Mouse (Mus musculus) forebrain, embryonic 14.5 days (tissue): Measurements from ENCODE around the gene Pitpnc1. TPM values are rescaled to one million over a fixed set of nuclear protein-coding genes. Genes with fewer than 3 reads are reported as not detected.

Experiments used
- ATAC-seq: fragments of 200-750 bp; cut with Nextera tagmentation; 2 replicates; pipeline ENCODE4 v1.8.0; 2017; ENCODE audit warnings: mild to moderate bottlenecking, moderate library complexity
- DNase-seq: peaks from one replicate; pipeline ENCODE4 v3.0.0-alpha.2; 2015; ENCODE audit warnings: low spot score
- H3K27ac ChIP-seq: fragments of 300-500 bp; sonication (generic); 2 replicates; pipeline ENCODE4 v1.5.1; 2014; ENCODE audit warnings: low read depth, mild to moderate bottlenecking, control low read depth, low read length, moderate library complexity
- H3K27me3 ChIP-seq: fragments of 300-500 bp; sonication (generic); replicated peaks from 2 replicates; pipeline ENCODE4 v1.6.1; 2014; ENCODE audit warnings: low read length, control low read depth, mixed read lengths; ENCODE audit not compliant: control insufficient read depth, insufficient read depth
- H3K36me3 ChIP-seq: fragments of 300-500 bp; sonication (generic); 2 replicates; pipeline ENCODE4 v1.6.1; 2014; ENCODE audit warnings: low read length, control low read depth; ENCODE audit not compliant: control insufficient read depth, insufficient read depth
- H3K4me1 ChIP-seq: fragments of 300-500 bp; sonication (generic); 2 replicates; pipeline ENCODE4 v1.6.1; 2014; ENCODE audit warnings: antibody characterized with exemption, low read length, control low read depth; ENCODE audit not compliant: control insufficient read depth, insufficient read depth
- H3K4me2 ChIP-seq: fragments of 300-500 bp; sonication (generic); 2 replicates; pipeline ENCODE4 v1.6.1; 2014; ENCODE audit warnings: mild to moderate bottlenecking, control low read depth, low read length
- H3K4me3 ChIP-seq: fragments of 300-500 bp; sonication (generic); 2 replicates; pipeline ENCODE4 v1.5.1; 2014; ENCODE audit warnings: low read depth, low read length, control low read depth
- H3K9ac ChIP-seq: fragments of 300-500 bp; sonication (generic); 2 replicates; pipeline ENCODE4 v1.6.1; 2014; ENCODE audit warnings: mild to moderate bottlenecking, low read length, control low read depth, moderate library complexity
- H3K9me3 ChIP-seq: fragments of 300-500 bp; sonication (generic); replicated peaks from 2 replicates; pipeline ENCODE4 v1.6.1; 2016; ENCODE audit warnings: low read length, control low read depth, mixed read lengths; ENCODE audit not compliant: control insufficient read depth
- WGBS: fragments of 180-500 bp; shearing (Covaris S2); extraction: QIAGEN DNeasy Blood & Tissue Kit; methylation state at CpG from one replicate; pipeline ENCODE4 v1.1.7; 2014; 5-methylcytosine and 5-hydroxymethylcytosine counted together
- polyA plus RNA-seq: library from polyadenylated mRNA; unstranded; fragments of >200 nt; fragmentation: Nextera tagmentation; extraction: Ambion mirVana; gene quantifications from 2 replicates; pipeline ENCODE4 v1.2.1, GENCODE M21; 2014

Pitpnc1 gene
- polyA plus RNA-seq, 1 experiment from 2014 or later = 31.4 TPM

DNA sequence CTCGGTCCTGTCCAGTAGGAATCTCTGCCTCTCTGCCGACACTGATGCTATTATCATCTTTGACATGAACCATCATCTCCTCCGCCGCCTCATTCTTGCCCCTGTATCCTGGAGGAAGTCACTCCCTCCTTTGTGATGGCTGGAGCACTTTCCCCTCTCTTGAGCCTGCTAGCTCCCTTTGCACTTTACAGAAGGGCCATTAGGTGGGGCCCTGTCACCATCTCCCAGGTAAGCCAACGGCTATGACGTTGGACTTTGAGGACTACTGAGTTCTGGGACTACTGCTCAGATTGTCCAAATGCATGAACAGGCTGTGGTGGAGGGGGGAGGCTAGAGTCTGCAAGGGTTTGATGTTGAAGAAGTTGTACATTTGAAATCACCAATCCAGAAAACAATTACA lies 194.6 kb downstream of the Pitpnc1 start:
- peak; percentile 55; the same call in 1 of the 2 replicates for ATAC-seq

DNA sequence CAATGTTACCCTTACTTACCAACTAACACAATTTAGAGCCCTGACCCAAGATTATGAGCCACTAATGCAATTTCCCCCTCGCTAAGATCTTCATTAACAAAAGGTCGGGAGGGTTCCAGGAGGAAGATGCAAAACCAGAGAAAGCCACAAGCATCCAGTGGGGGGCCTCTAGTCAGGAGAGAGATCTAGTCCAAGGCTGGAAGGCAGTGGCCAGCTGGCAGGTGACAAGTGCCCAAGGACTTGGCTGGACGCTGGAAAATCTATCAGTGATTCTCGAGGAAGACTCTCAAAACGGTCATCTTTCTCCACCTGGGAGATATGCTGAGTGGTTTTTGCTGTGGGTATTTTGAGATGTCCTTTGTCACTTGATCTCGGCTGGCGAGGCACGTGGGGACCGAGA lies 196.3 kb downstream of the Pitpnc1 start:
- no peaks in the 10 kb centered on the region for H3K9me3 ChIP-seq
- no peak overlapping the region for H3K9ac ChIP-seq
- 77% methylated on average over 9 of the region's 9 CpGs for WGBS
- DNase-seq = no peak
- H3K27me3 ChIP-seq = no peaks in the 10 kb centered on the region
- peaks cover 8% of the 10 kb centered on the region for H3K4me1 ChIP-seq
- H3K4me2 ChIP-seq = no peak overlapping the region
- H3K27ac ChIP-seq = no peak overlapping the region
- no peak overlapping the region for H3K4me3 ChIP-seq
- ATAC-seq = no peak
- no peaks in the 10 kb centered on the region for H3K36me3 ChIP-seq

More for the DNA sequence above, 194.6 kb downstream of the Pitpnc1 start:
- no peaks in the 10 kb centered on the region for H3K27me3 ChIP-seq
- peak; percentile 57 for DNase-seq
- H3K4me3 ChIP-seq = no peak overlapping the region
- no peaks in the 10 kb centered on the region for H3K9me3 ChIP-seq
- no peaks in the 10 kb centered on the region for H3K36me3 ChIP-seq
- H3K4me2 ChIP-seq = no peak overlapping the region
- H3K9ac ChIP-seq = no peak overlapping the region
- H3K4me1 ChIP-seq = peaks cover 16% of the 10 kb centered on the region
- WGBS = 24% methylated on average over 6 of the region's 6 CpGs
- no peak overlapping the region for H3K27ac ChIP-seq

DNA sequence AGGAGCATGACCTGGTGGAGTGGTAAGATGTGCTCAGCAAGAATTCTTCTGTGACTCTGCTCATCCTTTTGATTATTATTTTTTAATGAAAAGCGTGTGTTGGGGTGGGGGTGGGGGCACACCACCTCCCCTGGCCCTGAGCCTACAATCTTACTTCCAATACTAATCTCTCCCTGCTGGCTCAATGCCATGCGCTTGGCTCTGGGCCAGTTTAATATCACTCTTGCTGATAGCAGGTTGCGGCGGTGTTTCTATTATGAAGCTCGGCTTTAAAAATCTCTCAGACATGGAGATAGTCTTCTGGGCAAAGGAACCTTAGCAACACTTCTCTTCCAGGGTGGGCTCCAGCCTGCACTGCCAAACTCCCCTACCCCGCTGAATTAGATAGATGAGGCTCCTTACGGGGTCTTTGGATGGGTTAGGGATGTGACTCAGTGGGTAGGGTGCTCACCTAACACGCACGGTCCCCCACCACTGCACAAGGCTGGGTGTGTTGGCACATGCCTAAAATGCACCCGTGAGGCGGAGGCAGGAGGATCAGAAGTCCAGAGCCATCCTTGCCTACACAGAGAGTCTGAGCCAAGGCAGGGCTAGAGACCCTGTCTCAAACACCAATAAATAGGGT lies 198.0 kb downstream of the Pitpnc1 start:
- Histone ChIP-seq H3K9ac (no peak overlapping the region), H3K4me2 (no peak overlapping the region), H3K4me3 (no peak overlapping the region), H3K27me3 (no peaks in the 10 kb centered on the region), H3K27ac (peak overlapping the region; percentile 55; the same call in 1 of the 2 replicates), H3K4me1 (peaks cover 8% of the 10 kb centered on the region), H3K9me3 (0 out of 2 replicates have a peak, but pooled peaks cover 5% of the 10 kb centered on the region), H3K36me3 (no peaks in the 10 kb centered on the region)
- ATAC-seq = peak; percentile 46; the same call in 1 of the 2 replicates
- peak; percentile 78 for DNase-seq
- WGBS = 67% methylated on average over 11 of the region's 11 CpGs

DNA sequence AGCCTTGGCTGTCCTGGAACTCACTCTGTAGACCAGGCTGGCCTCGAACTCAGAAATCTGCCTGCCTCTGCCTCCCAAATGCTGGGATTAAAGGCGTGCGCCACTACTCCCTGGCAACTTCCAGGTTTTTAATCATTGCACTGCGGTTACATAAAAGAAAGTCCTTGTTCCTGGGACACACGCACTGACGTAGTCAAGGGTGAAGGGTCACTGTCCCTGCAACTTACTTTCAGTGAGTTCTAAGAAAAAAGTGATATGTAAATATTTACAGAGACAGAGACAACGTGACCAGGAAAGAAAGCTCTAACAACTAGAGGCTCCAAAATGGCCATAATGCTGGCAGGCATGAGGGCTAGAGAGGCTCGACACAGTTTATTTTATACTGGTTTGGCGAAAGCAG lies 199.9 kb downstream of the Pitpnc1 start:
- Histone ChIP-seq H3K36me3 (no peaks in the 10 kb centered on the region), H3K27ac (no peak overlapping the region), H3K9me3 (0 out of 2 replicates have a peak, but pooled peaks cover 5% of the 10 kb centered on the region), H3K9ac (no peak overlapping the region), H3K27me3 (no peaks in the 10 kb centered on the region), H3K4me3 (no peak overlapping the region), H3K4me1 (peaks cover 8% of the 10 kb centered on the region), H3K4me2 (no peak overlapping the region)
- DNase-seq (no peak), ATAC-seq (no peak)
- WGBS = 95% methylated on average over 9 of the region's 9 CpGs

DNA sequence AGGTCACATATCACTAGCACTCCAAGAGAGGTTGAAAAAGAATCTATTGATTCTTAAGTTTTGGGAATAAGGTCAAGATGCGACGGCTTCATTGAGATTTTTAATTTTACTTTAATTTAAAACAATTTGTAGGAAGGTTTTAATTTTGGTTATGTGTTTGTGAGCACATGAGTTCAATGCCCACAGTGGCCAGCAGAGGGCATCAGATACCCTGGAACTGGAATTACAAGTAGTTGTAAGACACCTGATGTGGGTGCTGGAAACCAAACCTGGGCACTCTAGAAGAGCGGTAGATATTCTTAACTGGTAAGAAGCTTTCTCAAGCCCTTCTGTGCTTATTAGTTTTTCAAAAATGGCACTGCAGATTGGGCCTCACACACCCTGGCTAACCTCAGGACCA lies 203.0 kb downstream of the Pitpnc1 start:
- Histone ChIP-seq H3K4me2 (no peak overlapping the region), H3K9me3 (0 out of 2 replicates have a peak, but pooled peaks cover 5% of the 10 kb centered on the region), H3K27ac (no peak overlapping the region), H3K9ac (no peak overlapping the region), H3K4me3 (no peak overlapping the region), H3K4me1 (peaks cover 10% of the 10 kb centered on the region), H3K27me3 (no peaks in the 10 kb centered on the region), H3K36me3 (no peaks in the 10 kb centered on the region)
- DNase-seq (no peak), ATAC-seq (no peak)
- 97% methylated on average over 3 of the region's 3 CpGs for WGBS

DNA sequence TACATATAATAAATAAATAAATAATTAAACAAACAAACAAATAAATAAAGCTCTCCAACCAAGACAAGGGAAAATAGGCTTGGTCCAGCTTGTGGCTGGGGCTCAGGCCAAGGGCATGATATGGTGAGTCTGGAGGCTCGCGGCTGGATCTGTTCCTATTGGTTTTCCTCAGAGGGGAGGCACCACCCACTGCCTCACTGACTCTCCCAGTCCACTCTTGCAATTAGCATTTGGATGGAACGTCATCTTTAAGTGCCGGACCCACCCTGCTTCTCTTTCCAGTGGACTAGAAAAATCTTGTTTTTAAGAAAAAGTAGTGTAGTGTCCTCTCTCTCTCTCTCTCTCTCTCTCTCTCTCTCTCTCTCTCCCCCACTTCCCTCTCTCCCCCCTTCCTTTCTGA lies 204.6 kb downstream of the Pitpnc1 start:
- Histone ChIP-seq H3K4me3 (no peak overlapping the region), H3K9me3 (0 out of 2 replicates have a peak, but pooled peaks cover 5% of the 10 kb centered on the region), H3K27me3 (no peaks in the 10 kb centered on the region), H3K27ac (no peak overlapping the region), H3K9ac (no peak overlapping the region), H3K4me2 (no peak overlapping the region), H3K36me3 (no peaks in the 10 kb centered on the region), H3K4me1 (peaks cover 5% of the 10 kb centered on the region; the same call in 1 of the 2 replicates)
- WGBS = 88% methylated on average over 4 of the region's 4 CpGs
- ATAC-seq (no peak), DNase-seq (no peak)

DNA sequence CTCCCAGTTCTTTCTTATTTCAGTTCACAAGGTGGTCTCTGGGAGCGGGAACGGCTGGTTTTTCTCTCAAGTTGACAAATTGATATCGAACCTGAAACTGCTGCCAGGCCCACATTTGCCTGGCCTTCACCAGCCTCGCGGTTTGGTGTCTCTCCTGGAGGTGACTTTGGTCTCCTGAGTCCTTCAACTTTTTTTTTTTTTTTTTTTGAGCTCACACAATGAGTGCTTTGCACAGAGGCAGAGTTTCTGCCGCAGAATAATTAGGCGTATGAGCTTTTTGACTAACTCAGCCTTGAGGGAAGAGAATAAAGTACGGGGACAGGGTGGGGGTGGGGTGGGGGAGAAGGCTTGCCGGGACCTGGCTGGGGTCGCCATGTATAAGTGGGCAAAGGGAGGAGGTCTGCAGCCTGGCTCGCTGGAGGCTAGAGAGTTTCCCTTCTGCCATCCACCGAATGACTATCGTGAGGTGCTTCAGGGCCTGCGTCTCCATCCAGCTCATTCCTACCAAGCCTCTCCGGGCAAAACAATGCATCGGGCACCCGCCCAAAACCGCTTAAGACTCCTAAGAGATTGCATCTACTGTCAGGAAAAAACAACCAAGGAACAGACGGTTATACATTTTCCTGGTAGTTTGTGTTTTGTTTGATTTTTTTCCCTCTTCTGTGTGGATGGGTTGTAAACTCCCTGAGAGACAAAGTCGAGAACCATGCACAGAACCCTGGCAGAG lies 205.4 kb downstream of the Pitpnc1 start:
- no peak for ATAC-seq
- peak; percentile 41 for DNase-seq
- H3K4me2 ChIP-seq = no peak overlapping the region
- no peaks in the 10 kb centered on the region for H3K36me3 ChIP-seq
- no peak overlapping the region for H3K27ac ChIP-seq
- H3K9me3 ChIP-seq = 0 out of 2 replicates have a peak, but pooled peaks cover 5% of the 10 kb centered on the region
- peaks cover 5% of the 10 kb centered on the region; the same call in 1 of the 2 replicates for H3K4me1 ChIP-seq
- 46% methylated on average over 20 of the region's 20 CpGs for WGBS
- no peak overlapping the region for H3K4me3 ChIP-seq
- no peak overlapping the region for H3K9ac ChIP-seq
- no peaks in the 10 kb centered on the region for H3K27me3 ChIP-seq

DNA sequence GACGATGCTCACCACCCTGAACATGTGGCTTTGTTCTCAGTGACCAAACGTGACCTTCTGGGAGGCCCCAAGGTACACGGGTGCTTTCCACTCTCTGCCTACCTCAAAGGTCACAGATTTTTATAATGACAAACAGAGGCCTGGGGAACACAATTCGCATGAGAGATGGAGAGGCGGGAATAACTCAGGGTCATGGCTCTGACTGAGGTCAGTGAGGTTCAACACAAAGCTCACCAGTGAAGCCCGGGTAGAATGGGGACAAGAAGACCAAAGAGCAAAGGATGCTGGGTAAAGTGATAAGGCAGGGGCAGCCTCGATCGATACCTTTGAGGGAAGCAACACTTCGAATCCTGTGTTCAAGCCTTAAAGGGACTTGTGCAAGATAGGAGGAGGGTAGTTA lies 206.7 kb downstream of the Pitpnc1 start:
- Histone ChIP-seq H3K9ac (no peak overlapping the region), H3K27ac (no peak overlapping the region), H3K4me1 (peaks cover 5% of the 10 kb centered on the region; the same call in 1 of the 2 replicates), H3K27me3 (no peaks in the 10 kb centered on the region), H3K4me2 (no peak overlapping the region), H3K36me3 (no peaks in the 10 kb centered on the region), H3K9me3 (0 out of 2 replicates have a peak, but pooled peaks cover 5% of the 10 kb centered on the region), H3K4me3 (no peak overlapping the region)
- DNase-seq (no peak), ATAC-seq (no peak)
- WGBS = 87% methylated on average over 9 of the region's 9 CpGs

DNA sequence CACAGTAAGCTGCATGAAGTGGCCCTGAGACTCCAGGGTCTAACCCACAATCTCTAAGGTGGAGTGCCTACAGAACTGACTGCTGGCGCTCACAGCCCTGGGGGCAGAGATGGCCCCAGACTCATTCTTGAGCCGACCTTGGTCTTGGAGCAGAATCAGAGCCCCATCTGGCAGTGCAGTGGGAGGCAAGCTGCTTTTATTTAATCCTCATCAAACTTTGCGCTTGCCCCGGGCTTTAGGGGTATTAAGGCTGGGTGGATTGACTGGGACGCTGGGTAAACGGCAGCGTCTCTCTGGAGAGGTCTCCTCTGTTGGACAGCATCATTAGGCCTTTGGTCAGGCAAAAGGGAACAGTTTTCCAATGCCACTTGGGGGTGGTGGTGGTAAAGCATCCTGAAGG lies 211.1 kb downstream of the Pitpnc1 start:
- DNase-seq = no peak
- Histone ChIP-seq H3K4me1 (no peaks in the 10 kb centered on the region), H3K27me3 (no peaks in the 10 kb centered on the region), H3K36me3 (no peaks in the 10 kb centered on the region; the same call in 1 of the 2 replicates), H3K27ac (no peak overlapping the region), H3K4me3 (no peak overlapping the region), H3K4me2 (no peak overlapping the region), H3K9me3 (no peaks in the 10 kb centered on the region), H3K9ac (no peak overlapping the region)
- no peak for ATAC-seq
- 84% methylated on average over 7 of the region's 7 CpGs for WGBS
